Mouse (Mus musculus) limb, embryonic 13.5 days (tissue): ENCODE data around the gene Plxdc1. TPM values are rescaled to one million over a fixed set of nuclear protein-coding genes. Genes with fewer than 3 reads are reported as not detected.

Source experiments
- ATAC-seq: fragments of 200-750 bp; cut with Nextera tagmentation; 2 replicates; pipeline ENCODE4 v1.8.0; 2017; ENCODE audit warnings: low read depth, moderate number of reproducible peaks, moderate TSS enrichment; ENCODE audit not compliant: low FRiP score
- H3K27ac ChIP-seq: fragments of 300-500 bp; sonication (generic); 2 replicates; pipeline ENCODE4 v1.5.1; 2015; ENCODE audit warnings: inconsistent platforms, mild to moderate bottlenecking, moderate library complexity
- H3K27me3 ChIP-seq: fragments of 300-500 bp; sonication (generic); 2 replicates; pipeline ENCODE4 v1.6.1; 2015; ENCODE audit warnings: mild to moderate bottlenecking, inconsistent platforms
- H3K36me3 ChIP-seq: fragments of 300-500 bp; sonication (generic); 2 replicates; pipeline ENCODE4 v1.6.1; 2015; ENCODE audit warnings: inconsistent platforms, mild to moderate bottlenecking, moderate library complexity
- H3K4me1 ChIP-seq: fragments of 300-500 bp; sonication (generic); 2 replicates; pipeline ENCODE4 v1.6.1; 2015; ENCODE audit warnings: inconsistent platforms
- H3K4me2 ChIP-seq: fragments of 300-500 bp; sonication (generic); replicated peaks from 2 replicates; pipeline ENCODE4 v1.6.1; 2015; ENCODE audit warnings: inconsistent platforms, mild to moderate bottlenecking, moderate library complexity
- H3K4me3 ChIP-seq: fragments of 300-500 bp; sonication (generic); 2 replicates; pipeline ENCODE4 v1.5.1; 2015; ENCODE audit warnings: moderate library complexity, mild to moderate bottlenecking, inconsistent platforms
- H3K9ac ChIP-seq: fragments of 300-500 bp; sonication (generic); 2 replicates; pipeline ENCODE4 v1.6.1; 2015; ENCODE audit warnings: mild to moderate bottlenecking, inconsistent platforms
- H3K9me3 ChIP-seq: fragments of 300-500 bp; sonication (generic); 2 replicates; pipeline ENCODE4 v1.6.1; 2016; ENCODE audit warnings: inconsistent platforms
- WGBS: fragments of 180-500 bp; shearing (Covaris S2); methylation state at CpG from one replicate; pipeline ENCODE4 v1.1.7; 2015; 5-methylcytosine and 5-hydroxymethylcytosine counted together
- polyA plus RNA-seq: library from polyadenylated mRNA; unstranded; fragments of >200 nt; fragmentation: Nextera tagmentation; extraction: Ambion mirVana; gene quantifications from 2 replicates; pipeline ENCODE4 v1.2.1, GENCODE M21; 2015

Plxdc1 gene
- polyA plus RNA-seq: 0.33 and 0.50 TPM in 2 replicates

DNA sequence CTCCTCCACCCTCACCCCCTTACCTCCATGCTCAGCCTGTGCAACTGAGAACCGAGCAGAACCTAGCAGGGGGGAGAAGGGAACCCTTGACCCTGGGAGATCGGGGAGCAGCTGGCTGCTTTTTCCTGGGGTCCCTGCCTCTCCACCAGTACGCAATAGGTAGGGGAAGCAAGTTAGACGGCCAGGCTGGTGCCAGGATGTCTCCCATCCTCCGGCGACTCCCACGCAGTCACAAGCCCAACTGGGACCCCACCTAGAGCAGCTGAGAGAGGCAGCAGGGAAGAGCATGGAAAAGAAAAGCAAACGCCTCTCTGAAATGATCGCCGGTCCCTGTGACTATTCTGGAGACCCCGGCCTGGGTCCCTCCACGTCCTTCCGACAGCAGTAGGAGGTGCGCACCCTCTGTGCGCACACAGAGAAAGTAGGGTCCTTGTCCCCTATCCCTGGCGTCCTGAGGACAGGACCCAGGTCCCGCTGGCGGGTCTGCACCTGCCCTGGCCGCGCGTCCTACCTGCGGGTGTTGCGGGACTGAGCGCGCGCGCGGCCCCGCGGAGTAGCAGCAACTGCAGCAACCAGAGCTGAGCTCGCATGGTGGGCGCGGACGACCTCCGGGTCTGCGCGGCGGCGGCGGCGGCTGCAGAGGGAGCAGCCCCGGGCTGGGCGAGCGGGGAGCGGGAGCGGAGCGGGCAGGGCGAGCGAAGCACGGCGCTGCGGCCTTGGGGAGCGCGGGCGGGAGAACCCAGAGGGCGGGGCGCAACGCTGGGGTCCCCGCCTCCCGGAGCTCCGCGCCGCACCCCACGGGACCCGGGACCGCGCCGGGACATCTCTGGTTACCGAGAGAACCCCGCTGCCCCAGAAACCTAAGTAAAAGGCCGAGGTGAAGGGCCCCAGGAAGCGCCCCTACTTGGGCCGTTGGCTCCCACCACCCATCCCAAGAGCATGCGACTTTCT lies at the start of gene Plxdc1:
TSS of gene Plxdc1 (minus strand) at position 718 of the 951 bp plus-strand sequence.
- ATAC-seq: no peak
- H3K9ac ChIP-seq: peak within 1 kb of the TSS; percentile 69
- H3K27me3 ChIP-seq: peaks cover 37% of the 10 kb centered on the region
- H3K4me3 ChIP-seq: peak within 1 kb of the TSS; percentile 82
- H3K4me2 ChIP-seq: peak within 1 kb of the TSS; percentile 88
- H3K27ac ChIP-seq: no peak within 1 kb of the TSS
- 3% methylated on average over 68 of the region's 74 CpGs for WGBS
- H3K9me3 ChIP-seq: no peaks in the 10 kb centered on the region
- no peaks in the 10 kb centered on the region for H3K36me3 ChIP-seq
- H3K4me1 ChIP-seq: peaks cover 23% of the 10 kb centered on the region

DNA sequence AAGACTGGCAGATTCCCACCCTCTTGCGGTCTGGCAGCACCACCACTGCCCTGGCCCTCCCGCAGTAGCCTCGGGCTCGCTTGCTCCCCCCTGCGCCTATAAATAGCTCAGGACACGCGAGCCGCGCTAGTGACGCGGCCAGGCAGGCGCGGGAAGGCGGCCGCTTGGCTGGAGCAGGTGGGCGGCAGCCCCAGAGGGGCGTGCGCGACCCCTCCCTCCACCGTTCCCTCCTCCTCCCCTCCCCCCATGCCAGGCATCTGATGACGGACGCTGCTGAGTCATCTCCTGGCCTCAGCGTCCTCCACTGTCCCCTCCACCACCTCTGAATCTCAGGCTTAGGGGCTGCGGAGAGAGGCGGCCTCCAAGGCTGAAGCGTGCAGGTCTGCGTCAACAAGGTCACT lies 49.7 kb upstream of the Plxdc1 start:
- Histone ChIP-seq H3K4me2 (peak overlapping the region; percentile 73), H3K27me3 (peaks cover 30% of the 10 kb centered on the region), H3K4me3 (peak overlapping the region; percentile 38), H3K9me3 (no peaks in the 10 kb centered on the region), H3K9ac (peak overlapping the region; percentile 59), H3K27ac (no peak overlapping the region), H3K4me1 (peaks cover 19% of the 10 kb centered on the region), H3K36me3 (peaks cover 4% of the 10 kb centered on the region)
- ATAC-seq: 0 out of 2 replicates have a peak, but pooled peaks have one; percentile 52
- WGBS: under 1% methylated on average over 25 of the region's 27 CpGs

DNA sequence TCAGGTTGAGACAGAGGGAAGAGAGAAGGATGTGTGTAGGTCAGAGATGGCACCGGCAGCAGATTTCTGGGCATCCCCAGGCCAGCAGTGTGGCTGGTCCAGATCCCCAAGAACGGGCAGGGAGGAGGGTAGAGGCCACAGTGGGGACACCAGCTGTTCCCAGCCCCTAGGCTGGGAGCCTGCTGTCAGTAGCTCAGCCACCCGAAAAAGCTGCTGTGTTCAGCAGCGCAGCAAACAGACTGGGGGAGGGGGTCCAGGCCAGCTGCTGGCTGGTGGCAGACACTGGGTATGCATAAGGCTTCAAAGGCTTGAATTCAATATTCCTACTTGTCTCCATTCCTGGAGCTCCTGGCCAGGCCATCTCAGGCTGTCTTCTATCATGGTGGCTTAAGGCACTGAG lies 48.6 kb upstream of the Plxdc1 start:
- peaks cover 30% of the 10 kb centered on the region for H3K27me3 ChIP-seq
- peaks cover 19% of the 10 kb centered on the region for H3K4me1 ChIP-seq
- no peak overlapping the region for H3K27ac ChIP-seq
- H3K9me3 ChIP-seq: no peaks in the 10 kb centered on the region
- 21% methylated on average over 4 of the region's 4 CpGs for WGBS
- no peak overlapping the region for H3K9ac ChIP-seq
- peaks cover 15% of the 10 kb centered on the region for H3K36me3 ChIP-seq
- H3K4me2 ChIP-seq: no peak overlapping the region
- ATAC-seq: peak; percentile 66; the same call in 1 of the 2 replicates
- H3K4me3 ChIP-seq: no peak overlapping the region

DNA sequence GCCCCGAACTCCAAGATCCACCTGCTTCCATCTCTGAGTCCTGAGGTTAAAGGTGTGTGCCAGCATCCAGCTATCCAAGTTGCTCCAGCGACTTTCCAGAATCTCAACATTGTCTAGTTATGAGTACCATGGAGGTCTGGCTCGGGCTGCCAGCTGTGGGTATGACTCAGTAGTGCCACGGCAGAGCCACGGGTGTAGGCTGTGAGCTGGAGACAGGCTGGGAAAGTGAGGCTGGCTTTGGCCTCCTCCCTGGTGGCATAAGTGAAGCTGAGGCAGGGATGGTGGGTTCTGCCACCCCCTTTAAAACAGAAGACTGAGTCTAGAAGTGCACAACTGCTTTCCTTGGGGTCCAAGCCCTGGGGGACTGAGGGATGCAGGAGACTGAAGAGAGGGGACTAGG lies 47.8 kb upstream of the Plxdc1 start:
- Histone ChIP-seq H3K27me3 (peaks cover 30% of the 10 kb centered on the region), H3K9ac (no peak overlapping the region), H3K4me3 (no peak overlapping the region), H3K9me3 (no peaks in the 10 kb centered on the region), H3K4me1 (peaks cover 19% of the 10 kb centered on the region), H3K27ac (no peak overlapping the region), H3K4me2 (no peak overlapping the region), H3K36me3 (peaks cover 23% of the 10 kb centered on the region)
- WGBS: 85% methylated on average over 5 of the region's 5 CpGs
- no peak for ATAC-seq

DNA sequence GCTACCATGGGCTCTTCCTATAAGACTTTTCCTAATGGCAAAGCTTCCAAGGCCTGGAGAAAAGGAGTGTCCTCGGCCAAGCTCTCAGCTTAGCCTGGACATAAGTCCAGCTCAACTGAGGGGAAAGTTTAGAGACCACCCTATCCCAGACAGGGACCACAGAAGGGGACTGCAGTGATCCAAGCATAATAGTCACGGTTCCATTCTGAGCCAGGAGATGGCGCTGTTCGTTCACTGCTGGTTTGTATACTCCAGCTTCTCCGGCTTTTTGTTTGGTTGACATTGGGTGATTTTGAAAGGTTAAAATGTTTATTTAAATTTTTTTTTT lies 45.2 kb upstream of the Plxdc1 start:
- Histone ChIP-seq H3K36me3 (peaks cover 33% of the 10 kb centered on the region), H3K9me3 (no peaks in the 10 kb centered on the region), H3K4me2 (no peak overlapping the region), H3K27ac (no peak overlapping the region), H3K4me3 (no peak overlapping the region), H3K9ac (no peak overlapping the region), H3K4me1 (peaks cover 28% of the 10 kb centered on the region), H3K27me3 (peaks cover 13% of the 10 kb centered on the region)
- no peak for ATAC-seq
- 8% methylated on average over 5 of the region's 5 CpGs for WGBS

DNA sequence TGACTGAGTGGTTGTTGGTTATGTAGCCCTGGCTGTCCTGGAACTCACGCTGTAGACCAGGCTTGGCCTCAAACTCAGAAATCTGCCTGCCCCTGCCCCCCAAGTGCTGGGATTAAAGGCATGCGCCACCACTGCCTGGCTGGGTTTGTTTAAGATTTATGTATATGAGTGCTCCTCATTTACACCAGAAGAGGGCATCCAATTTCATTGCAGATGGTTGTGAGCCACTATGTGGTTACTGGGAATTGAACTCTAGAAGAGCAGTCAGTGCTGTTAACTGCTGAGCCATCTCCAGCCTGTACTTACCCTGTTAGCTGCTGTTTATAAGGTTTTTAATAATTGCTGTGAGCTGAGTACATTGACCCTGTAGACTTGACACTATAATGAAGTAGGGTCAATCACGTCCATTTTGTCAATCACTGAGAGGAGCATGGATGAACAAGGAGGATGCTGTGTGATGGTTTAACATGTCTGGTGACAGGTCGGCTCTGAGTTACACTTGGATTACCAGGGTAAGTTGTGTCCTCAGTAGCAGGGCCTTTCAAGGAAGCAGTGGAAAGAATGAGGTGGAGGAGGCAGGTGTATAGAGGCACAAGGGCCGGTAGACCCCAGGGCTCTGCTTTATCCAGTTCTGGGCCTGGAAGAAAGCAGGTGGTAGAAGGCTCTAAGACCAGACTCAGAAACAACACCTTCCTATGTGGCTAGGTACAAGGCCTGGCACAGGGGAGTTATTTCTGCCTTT lies 44.6 kb upstream of the Plxdc1 start:
- peaks cover 7% of the 10 kb centered on the region; the same call in 1 of the 2 replicates for H3K27me3 ChIP-seq
- peaks cover 33% of the 10 kb centered on the region for H3K36me3 ChIP-seq
- no peak for ATAC-seq
- H3K27ac ChIP-seq: no peak overlapping the region
- no peak overlapping the region for H3K9ac ChIP-seq
- peaks cover 26% of the 10 kb centered on the region for H3K4me1 ChIP-seq
- no peak overlapping the region for H3K4me3 ChIP-seq
- 42% methylated on average over 5 of the region's 5 CpGs for WGBS
- H3K4me2 ChIP-seq: no peak overlapping the region
- H3K9me3 ChIP-seq: no peaks in the 10 kb centered on the region

DNA sequence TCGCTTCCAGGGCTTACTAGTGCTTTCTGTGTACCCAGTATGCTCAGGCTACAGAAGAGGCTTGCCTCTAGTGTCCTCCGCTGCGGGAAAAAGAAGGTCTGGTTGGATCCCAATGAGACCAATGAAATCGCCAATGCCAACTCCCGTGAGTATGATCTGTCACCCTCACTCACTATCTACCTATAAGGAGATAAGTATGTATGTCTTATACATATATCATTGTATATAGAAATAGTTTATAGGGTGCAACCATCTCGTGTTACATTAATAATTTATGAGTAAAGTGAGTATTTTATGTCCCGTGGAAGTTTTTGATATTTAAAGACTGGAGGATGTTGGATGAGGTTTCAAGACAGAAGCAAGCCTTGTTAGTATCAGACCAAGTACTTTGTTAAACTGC lies 41.5 kb upstream of the Plxdc1 start:
- H3K4me2 ChIP-seq: peak overlapping the region; percentile 94
- peak overlapping the region; percentile 100 for H3K9ac ChIP-seq
- H3K4me3 ChIP-seq: peak overlapping the region; percentile 100
- no peaks in the 10 kb centered on the region for H3K27me3 ChIP-seq
- ATAC-seq: no peak
- no peak overlapping the region for H3K27ac ChIP-seq
- WGBS: 22% methylated on average over 7 of the region's 7 CpGs
- H3K36me3 ChIP-seq: peaks cover 33% of the 10 kb centered on the region
- no peaks in the 10 kb centered on the region for H3K9me3 ChIP-seq
- H3K4me1 ChIP-seq: peaks cover 24% of the 10 kb centered on the region

DNA sequence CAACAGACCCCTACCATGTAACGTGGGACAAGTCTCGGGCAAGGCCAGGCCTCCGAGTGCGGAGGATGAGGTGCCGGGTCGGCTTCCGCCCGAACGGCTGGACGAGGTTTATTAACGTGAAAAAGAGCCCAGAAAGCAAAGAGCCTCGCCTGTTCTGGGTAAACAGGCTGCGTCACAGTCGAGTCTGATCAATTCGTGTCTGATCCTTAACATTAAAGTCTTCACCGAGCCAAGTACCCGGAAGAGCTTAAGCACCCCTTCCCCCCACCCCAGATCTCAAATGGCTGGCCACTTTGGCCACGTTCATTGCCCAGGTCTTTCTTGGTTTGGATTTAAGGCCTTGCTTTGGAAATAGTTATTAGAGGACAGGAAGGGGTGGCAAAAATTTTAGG lies 41.0 kb upstream of the Plxdc1 start:
- peak overlapping the region; percentile 94 for H3K4me2 ChIP-seq
- H3K9me3 ChIP-seq: no peaks in the 10 kb centered on the region
- H3K36me3 ChIP-seq: peaks cover 33% of the 10 kb centered on the region
- H3K4me1 ChIP-seq: peaks cover 24% of the 10 kb centered on the region
- under 1% methylated on average over 18 of the region's 18 CpGs for WGBS
- peak overlapping the region; percentile 100 for H3K9ac ChIP-seq
- H3K27me3 ChIP-seq: no peaks in the 10 kb centered on the region
- peak overlapping the region; percentile 100 for H3K4me3 ChIP-seq
- ATAC-seq: no peak
- peak overlapping the region; percentile 92 for H3K27ac ChIP-seq

DNA sequence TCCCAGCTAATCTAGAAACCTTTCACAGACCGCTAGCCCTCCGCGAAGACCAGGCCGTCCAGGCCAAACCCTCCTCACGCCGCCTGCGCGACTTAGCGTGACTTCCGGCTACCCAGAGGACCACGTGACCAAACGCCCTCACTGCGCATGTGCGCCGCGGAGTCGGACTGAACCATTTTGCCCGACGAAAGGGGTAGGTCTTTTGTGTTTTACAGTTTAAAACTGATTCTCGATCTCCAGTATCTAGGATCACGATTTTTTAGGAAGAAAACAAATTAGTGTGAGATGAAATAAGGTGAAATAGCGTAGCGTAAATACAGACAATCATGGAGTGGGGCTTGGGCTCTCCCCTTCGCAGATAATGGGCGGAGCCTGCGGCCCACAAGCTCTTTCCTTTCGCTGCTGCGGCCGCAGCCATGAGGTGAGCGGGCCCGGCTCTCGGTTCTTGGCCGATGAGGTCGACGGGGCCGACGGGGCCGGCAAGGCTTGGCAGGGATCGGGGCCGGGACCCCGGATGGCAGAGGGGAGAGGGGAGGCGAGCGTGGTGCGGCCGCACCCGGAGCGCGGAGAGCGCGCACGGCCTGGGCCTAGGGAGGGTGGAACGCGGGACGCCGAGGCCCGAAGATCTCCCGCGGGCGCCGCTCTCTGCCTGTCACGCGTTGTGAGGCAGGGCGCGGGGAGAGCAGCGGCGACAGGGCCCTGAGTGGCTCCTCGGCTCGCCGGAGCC lies 40.5 kb upstream of the Plxdc1 start, which contains the start of gene Rpl19:
TSS of gene Rpl19 (plus strand) at position 141 of the 727 bp plus-strand sequence.
- peaks cover 33% of the 10 kb centered on the region for H3K36me3 ChIP-seq
- peaks cover 24% of the 10 kb centered on the region for H3K4me1 ChIP-seq
- WGBS: under 1% methylated on average over 69 of the region's 69 CpGs
- H3K9ac ChIP-seq: peak within 1 kb of the TSS; percentile 100
- H3K4me3 ChIP-seq: peak within 1 kb of the TSS; percentile 100
- no peaks in the 10 kb centered on the region for H3K27me3 ChIP-seq
- peak within 1 kb of the TSS; percentile 94 for H3K4me2 ChIP-seq
- H3K27ac ChIP-seq: peak within 1 kb of the TSS; percentile 92
- peak; percentile 58; the same call in 1 of the 2 replicates for ATAC-seq
- no peaks in the 10 kb centered on the region for H3K9me3 ChIP-seq

DNA sequence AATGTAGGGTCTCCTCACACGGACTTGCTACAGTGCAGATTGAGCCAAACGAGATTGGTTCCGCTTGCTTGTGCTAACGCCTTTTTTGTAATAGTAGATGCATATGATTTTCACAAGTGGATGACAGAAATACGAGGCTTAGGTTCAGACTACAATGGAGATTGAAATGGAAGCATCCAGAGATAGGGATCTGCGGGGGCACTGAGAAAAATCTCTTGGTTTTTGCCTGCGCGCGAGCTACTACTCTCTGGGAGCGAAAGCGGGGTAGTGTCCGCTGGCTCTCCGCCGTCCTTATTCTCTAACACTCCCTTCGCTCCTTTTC lies 40.0 kb upstream of the Plxdc1 start:
- H3K9me3 ChIP-seq: no peaks in the 10 kb centered on the region
- peak overlapping the region; percentile 92 for H3K27ac ChIP-seq
- peaks cover 28% of the 10 kb centered on the region for H3K4me1 ChIP-seq
- H3K27me3 ChIP-seq: no peaks in the 10 kb centered on the region
- WGBS: 6% methylated on average over 15 of the region's 15 CpGs
- no peak for ATAC-seq
- peak overlapping the region; percentile 94 for H3K4me2 ChIP-seq
- H3K36me3 ChIP-seq: peaks cover 31% of the 10 kb centered on the region
- H3K9ac ChIP-seq: peak overlapping the region; percentile 100
- H3K4me3 ChIP-seq: peak overlapping the region; percentile 100

DNA sequence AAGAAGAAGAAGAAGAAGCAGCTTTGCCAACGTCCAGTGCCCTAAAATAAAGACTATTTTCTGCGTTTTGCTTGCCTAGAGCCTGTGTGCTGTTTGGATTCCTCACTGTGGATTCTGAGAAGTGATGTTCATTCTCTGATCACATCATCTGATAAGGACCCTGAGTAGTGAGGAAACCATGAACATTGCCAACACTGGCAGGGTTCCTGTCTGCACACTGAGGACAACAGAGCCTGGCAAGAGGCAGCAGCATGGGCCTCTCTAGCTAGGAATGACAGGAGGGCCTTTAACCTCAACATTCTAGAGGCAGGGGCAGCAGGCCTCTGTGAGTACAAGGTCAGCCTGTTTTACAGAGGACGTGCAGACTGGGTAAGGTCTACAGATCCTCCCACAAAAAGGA lies 38.3 kb upstream of the Plxdc1 start:
- no peak for ATAC-seq
- no peak overlapping the region for H3K27ac ChIP-seq
- 89% methylated on average over 3 of the region's 3 CpGs for WGBS
- peaks cover 15% of the 10 kb centered on the region for H3K36me3 ChIP-seq
- H3K4me3 ChIP-seq: no peak overlapping the region
- no peak overlapping the region for H3K4me2 ChIP-seq
- H3K4me1 ChIP-seq: peaks cover 45% of the 10 kb centered on the region
- H3K9me3 ChIP-seq: no peaks in the 10 kb centered on the region
- H3K27me3 ChIP-seq: no peaks in the 10 kb centered on the region
- H3K9ac ChIP-seq: no peak overlapping the region
